Mouse (Mus musculus) intestine, embryonic 14.5 days (tissue): ENCODE results near the gene Cacng4. TPM values are rescaled to one million over a fixed set of nuclear protein-coding genes. Genes with fewer than 3 reads are reported as not detected.

Experiments used
- ATAC-seq: fragments of 200-750 bp; cut with Nextera tagmentation; replicated peaks from 2 replicates; pipeline ENCODE4 v1.8.0; 2017; ENCODE audit warnings: low read depth, moderate number of reproducible peaks, moderate TSS enrichment, moderate library complexity; ENCODE audit not compliant: low FRiP score, low TSS enrichment
- DNase-seq: peaks from one replicate; pipeline ENCODE4 v3.0.0-alpha.2; 2018; ENCODE audit warnings: low spot score
- H3K27ac ChIP-seq: fragments of 300-500 bp; sonication (generic); 2 replicates; pipeline ENCODE4 v1.5.1; 2014; ENCODE audit warnings: low read depth, mild to moderate bottlenecking, control low read depth
- H3K27me3 ChIP-seq: fragments of 300-500 bp; sonication (generic); replicated peaks from 2 replicates; pipeline ENCODE4 v1.6.1; 2014; ENCODE audit warnings: low read length, control low read depth; ENCODE audit not compliant: control insufficient read depth, insufficient read depth
- H3K36me3 ChIP-seq: fragments of 300-500 bp; sonication (generic); 2 replicates; pipeline ENCODE4 v1.6.1; 2014; ENCODE audit warnings: low read length, control low read depth; ENCODE audit not compliant: control insufficient read depth, insufficient read depth
- H3K4me1 ChIP-seq: fragments of 300-500 bp; sonication (generic); replicated peaks from 2 replicates; pipeline ENCODE4 v1.6.1; 2014; ENCODE audit warnings: low read length, control low read depth, mixed read lengths; ENCODE audit not compliant: control insufficient read depth, insufficient read depth
- H3K4me2 ChIP-seq: fragments of 300-500 bp; sonication (generic); 2 replicates; pipeline ENCODE4 v1.6.1; 2014; ENCODE audit warnings: low read length
- H3K4me3 ChIP-seq: fragments of 300-500 bp; sonication (generic); 2 replicates; pipeline ENCODE4 v1.5.1; 2014; ENCODE audit warnings: low read depth, low read length, control low read depth, mixed read lengths
- H3K9ac ChIP-seq: fragments of 300-500 bp; sonication (generic); 2 replicates; pipeline ENCODE4 v1.6.1; 2014; ENCODE audit warnings: mild to moderate bottlenecking, low read length
- H3K9me3 ChIP-seq: fragments of 300-500 bp; sonication (generic); 2 replicates; pipeline ENCODE4 v1.6.1; 2016; ENCODE audit warnings: low read length, control low read depth; ENCODE audit not compliant: control insufficient read depth
- WGBS: fragments of 180-500 bp; shearing (Covaris S2); extraction: QIAGEN DNeasy Blood & Tissue Kit; methylation state at CpG from one replicate; pipeline ENCODE4 v1.1.7; 2014; 5-methylcytosine and 5-hydroxymethylcytosine counted together
- polyA plus RNA-seq: library from polyadenylated mRNA; unstranded; fragments of >200 nt; fragmentation: Nextera tagmentation; extraction: Ambion mirVana; gene quantifications from 2 replicates; pipeline ENCODE4 v1.2.1, GENCODE M21; 2014

The Cacng4 gene
- polyA plus RNA-seq, 1 experiment from 2014 or later: 7.7 TPM

DNA sequence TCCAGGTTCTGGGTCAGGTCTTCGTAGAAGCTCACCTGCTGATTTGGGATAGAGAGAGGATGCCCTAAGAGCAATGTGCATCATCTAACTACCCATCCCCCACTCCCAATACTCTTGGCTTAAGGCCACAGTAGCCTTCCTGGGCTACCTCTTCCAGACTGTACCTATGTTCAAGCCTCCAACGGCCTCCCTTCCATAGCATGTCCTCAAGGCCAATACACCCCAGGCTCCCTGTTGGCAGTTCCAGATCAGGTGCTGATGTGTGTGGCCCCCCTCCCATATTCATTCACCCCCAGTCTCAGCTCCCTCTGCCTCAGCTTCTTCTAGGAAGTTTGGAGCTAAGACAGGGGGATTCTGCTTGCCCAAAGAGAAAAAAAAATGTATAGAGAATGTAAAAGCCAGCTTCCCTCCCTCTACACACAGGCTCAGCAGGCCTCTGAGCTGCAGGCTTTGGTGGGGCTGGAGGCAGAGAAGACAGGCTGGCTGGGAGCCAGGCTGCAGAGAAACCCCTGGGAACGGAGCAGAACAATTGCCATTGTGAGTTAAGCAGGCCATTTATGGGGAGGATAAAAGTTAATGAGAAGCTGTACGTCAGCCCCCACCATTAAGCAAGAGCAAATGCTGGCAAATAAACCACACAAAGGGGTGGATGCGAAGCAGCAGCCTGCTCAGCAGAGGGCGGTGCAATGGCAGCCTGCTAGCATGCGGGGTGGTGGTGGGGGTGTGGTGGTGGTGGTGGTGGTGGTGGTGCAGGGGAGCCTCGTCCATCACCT is 31.5 kb downstream of the Cacng4 start:
- no peak for DNase-seq

GRCm38 (mm10) chr11:107761790-107762500 is 32.4 kb downstream of the Cacng4 start:
- ATAC-seq: 0 out of 2 replicates have a peak, but pooled peaks have one; percentile 41
- Histone ChIP-seq H3K4me1 (peaks cover 9% of the 10 kb centered on the region; the same call in 1 of the 2 replicates), H3K36me3 (no peaks in the 10 kb centered on the region), H3K4me2 (no peak overlapping the region), H3K4me3 (no peak overlapping the region), H3K9me3 (no peaks in the 10 kb centered on the region), H3K9ac (no peak overlapping the region), H3K27ac (no peak overlapping the region), H3K27me3 (no peaks in the 10 kb centered on the region)
- DNase-seq: no peak
- 66% methylated on average over 10 of the region's 10 CpGs for WGBS

More for the DNA sequence above, 31.5 kb downstream of the Cacng4 start:
- 39% methylated on average over 8 of the region's 8 CpGs for WGBS
- Histone ChIP-seq H3K27me3 (no peaks in the 10 kb centered on the region), H3K4me1 (peaks cover 9% of the 10 kb centered on the region; the same call in 1 of the 2 replicates), H3K36me3 (no peaks in the 10 kb centered on the region), H3K4me2 (no peak overlapping the region; the same call in 1 of the 2 replicates), H3K27ac (no peak overlapping the region), H3K9me3 (no peaks in the 10 kb centered on the region), H3K9ac (no peak overlapping the region), H3K4me3 (no peak overlapping the region)
- ATAC-seq: peak; percentile 63; the same call in 1 of the 2 replicates

GRCm38 (mm10) chr11:107760001-107760400 is 34.4 kb downstream of the Cacng4 start:
- H3K9me3 ChIP-seq: no peaks in the 10 kb centered on the region
- 69% methylated on average over 10 of the region's 10 CpGs for WGBS
- no peaks in the 10 kb centered on the region for H3K36me3 ChIP-seq
- no peak for DNase-seq
- H3K9ac ChIP-seq: no peak overlapping the region
- H3K4me3 ChIP-seq: no peak overlapping the region
- peaks cover 9% of the 10 kb centered on the region; the same call in 1 of the 2 replicates for H3K4me1 ChIP-seq
- H3K27ac ChIP-seq: no peak overlapping the region
- H3K27me3 ChIP-seq: no peaks in the 10 kb centered on the region
- no peak overlapping the region for H3K4me2 ChIP-seq
- no peak for ATAC-seq

DNA sequence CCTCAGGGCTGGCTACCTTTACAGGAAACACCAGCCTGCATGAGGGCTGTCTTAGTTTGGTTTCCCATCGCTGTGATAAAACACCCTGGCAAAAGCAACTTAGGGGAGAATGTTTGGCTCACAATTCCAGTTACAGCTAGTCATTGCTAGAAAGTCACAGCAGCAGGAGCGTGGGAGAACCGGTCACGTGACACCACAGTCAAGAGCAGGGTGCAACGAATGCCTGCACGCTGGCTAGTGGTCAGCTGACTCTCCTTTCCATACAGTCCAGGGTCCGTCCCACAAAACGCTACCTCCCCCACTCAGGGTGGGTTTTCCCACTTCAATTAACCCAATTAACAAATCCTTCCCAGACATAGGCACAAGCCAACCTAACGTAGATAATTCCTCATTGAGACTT is 34.8 kb downstream of the Cacng4 start:
- H3K4me1 ChIP-seq: peaks cover 9% of the 10 kb centered on the region; the same call in 1 of the 2 replicates
- ATAC-seq: no peak

DNA sequence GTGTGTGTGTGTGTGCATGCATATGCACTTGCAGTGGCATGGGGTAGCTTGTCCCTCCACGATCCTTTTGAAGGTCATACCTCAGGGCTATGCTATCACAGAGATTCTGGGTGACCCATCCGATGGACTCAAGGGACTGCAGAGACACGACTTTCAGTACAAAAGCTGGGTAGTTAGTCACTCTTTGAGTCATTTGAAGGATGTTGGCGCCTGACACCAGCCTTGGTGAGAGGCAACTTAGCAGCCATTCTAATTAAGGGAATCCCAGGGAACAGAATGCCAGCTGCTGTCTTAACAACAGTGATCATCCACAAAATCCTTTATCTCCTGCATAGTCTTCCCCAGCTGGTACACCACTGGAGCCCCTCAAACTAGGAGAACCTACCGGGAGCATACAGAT is 45.2 kb downstream of the Cacng4 start:
- Histone ChIP-seq H3K27me3 (no peaks in the 10 kb centered on the region), H3K4me3 (no peak overlapping the region), H3K4me1 (no peaks in the 10 kb centered on the region), H3K9ac (no peak overlapping the region), H3K27ac (no peak overlapping the region), H3K4me2 (no peak overlapping the region), H3K9me3 (no peaks in the 10 kb centered on the region), H3K36me3 (no peaks in the 10 kb centered on the region)
- 82% methylated on average over 5 of the region's 5 CpGs for WGBS
- DNase-seq (no peak), ATAC-seq (no peak)

More for the DNA sequence above, 34.8 kb downstream of the Cacng4 start:
- no peak overlapping the region for H3K4me3 ChIP-seq
- H3K27ac ChIP-seq: no peak overlapping the region
- H3K9ac ChIP-seq: no peak overlapping the region
- no peak overlapping the region for H3K4me2 ChIP-seq
- H3K27me3 ChIP-seq: no peaks in the 10 kb centered on the region
- 83% methylated on average over 9 of the region's 9 CpGs for WGBS
- no peaks in the 10 kb centered on the region for H3K36me3 ChIP-seq
- no peak for DNase-seq
- H3K9me3 ChIP-seq: no peaks in the 10 kb centered on the region

GRCm38 (mm10) chr11:107748243-107749035 is 45.9 kb downstream of the Cacng4 start:
- 69% methylated on average over 5 of the region's 5 CpGs for WGBS
- no peaks in the 10 kb centered on the region for H3K4me1 ChIP-seq
- no peak overlapping the region for H3K27ac ChIP-seq

GRCm38 (mm10) chr11:107743100-107743499 is 51.3 kb downstream of the Cacng4 start:
- H3K4me1 ChIP-seq: no peaks in the 10 kb centered on the region
- no peaks in the 10 kb centered on the region for H3K9me3 ChIP-seq
- no peak overlapping the region for H3K4me3 ChIP-seq
- WGBS: 55% methylated on average over 3 of the region's 3 CpGs
- DNase-seq (no peak), ATAC-seq (no peak)
- no peak overlapping the region for H3K9ac ChIP-seq
- H3K4me2 ChIP-seq: no peak overlapping the region
- H3K27ac ChIP-seq: no peak overlapping the region
- H3K27me3 ChIP-seq: no peaks in the 10 kb centered on the region
- no peaks in the 10 kb centered on the region for H3K36me3 ChIP-seq

More at GRCm38 (mm10) chr11:107748243-107749035, 45.9 kb downstream of the Cacng4 start:
- H3K36me3 ChIP-seq: no peaks in the 10 kb centered on the region
- ATAC-seq (no peak), DNase-seq (no peak)
- no peak overlapping the region for H3K4me3 ChIP-seq
- no peak overlapping the region for H3K4me2 ChIP-seq
- no peaks in the 10 kb centered on the region for H3K9me3 ChIP-seq
- no peaks in the 10 kb centered on the region for H3K27me3 ChIP-seq
- H3K9ac ChIP-seq: no peak overlapping the region

- Histone ChIP-seq H3K4me2 (no peak overlapping the region), H3K4me1 (no peaks in the 10 kb centered on the region), H3K9ac (no peak overlapping the region), H3K27ac (no peak overlapping the region), H3K27me3 (no peaks in the 10 kb centered on the region), H3K9me3 (no peaks in the 10 kb centered on the region), H3K4me3 (no peak overlapping the region), H3K36me3 (0 out of 2 replicates have a peak, but pooled peaks cover 10% of the 10 kb centered on the region)
- DNase-seq: no peak
- WGBS: 76% methylated on average over 20 of the region's 20 CpGs
- no peak for ATAC-seq
Measured at GRCm38 (mm10) chr11:107738418-107739099, 55.8 kb downstream of the Cacng4 start.
